Mouse (Mus musculus): Measurements from ENCODE around the gene Wdr4.

DNA sequence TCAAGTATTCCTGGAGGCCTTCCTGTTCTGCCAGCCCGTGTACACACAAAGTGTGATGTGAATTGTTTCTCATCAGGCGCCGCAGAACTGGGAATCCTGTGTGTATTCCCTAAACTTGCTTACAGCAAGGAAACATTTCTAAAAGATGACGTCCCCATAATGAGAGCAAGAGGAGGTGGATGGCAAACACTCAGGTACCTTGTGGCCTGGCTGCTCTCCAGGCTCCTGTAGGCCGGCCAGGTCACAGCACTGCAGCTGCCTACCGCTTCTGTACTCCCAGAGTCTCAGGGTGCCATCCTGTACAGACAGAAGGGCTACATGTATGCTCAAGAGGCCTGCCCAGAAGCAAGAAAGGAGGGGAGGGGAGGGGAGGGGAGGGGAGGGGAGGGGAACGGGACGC, 19.4 kb downstream of the Wdr4 start:
- TF ChIP-seq CTCF (IDR thresholded peaks at IDR 0.05; ENCODE audit: extremely low read depth, insufficient read depth, insufficient read length, insufficient replicate concordance) (no peak), POLR2A (IDR thresholded peaks at IDR 0.05; ENCODE audit: low read depth, low read length) (no peak)

Data from spleen, adult 2 months (tissue).